Mouse (Mus musculus) intestine, embryonic 14.5 days (tissue): ENCODE results near the gene Mapkap1. TPM values are rescaled to one million over a fixed set of nuclear protein-coding genes. Genes with fewer than 3 reads are reported as not detected.

Experiments
- ATAC-seq: fragments of 200-750 bp; cut with Nextera tagmentation; replicated peaks from 2 replicates; pipeline ENCODE4 v1.8.0; 2017; ENCODE audit warnings: low read depth, moderate number of reproducible peaks, moderate TSS enrichment, moderate library complexity; ENCODE audit not compliant: low FRiP score, low TSS enrichment
- DNase-seq: peaks from one replicate; pipeline ENCODE4 v3.0.0-alpha.2; 2018; ENCODE audit warnings: low spot score
- H3K27ac ChIP-seq: fragments of 300-500 bp; sonication (generic); 2 replicates; pipeline ENCODE4 v1.5.1; 2014; ENCODE audit warnings: low read depth, mild to moderate bottlenecking, control low read depth
- H3K27me3 ChIP-seq: fragments of 300-500 bp; sonication (generic); replicated peaks from 2 replicates; pipeline ENCODE4 v1.6.1; 2014; ENCODE audit warnings: low read length, control low read depth; ENCODE audit not compliant: control insufficient read depth, insufficient read depth
- H3K36me3 ChIP-seq: fragments of 300-500 bp; sonication (generic); 2 replicates; pipeline ENCODE4 v1.6.1; 2014; ENCODE audit warnings: low read length, control low read depth; ENCODE audit not compliant: control insufficient read depth, insufficient read depth
- H3K4me1 ChIP-seq: fragments of 300-500 bp; sonication (generic); replicated peaks from 2 replicates; pipeline ENCODE4 v1.6.1; 2014; ENCODE audit warnings: low read length, control low read depth, mixed read lengths; ENCODE audit not compliant: control insufficient read depth, insufficient read depth
- H3K4me2 ChIP-seq: fragments of 300-500 bp; sonication (generic); 2 replicates; pipeline ENCODE4 v1.6.1; 2014; ENCODE audit warnings: low read length
- H3K4me3 ChIP-seq: fragments of 300-500 bp; sonication (generic); 2 replicates; pipeline ENCODE4 v1.5.1; 2014; ENCODE audit warnings: low read depth, low read length, control low read depth, mixed read lengths
- H3K9ac ChIP-seq: fragments of 300-500 bp; sonication (generic); 2 replicates; pipeline ENCODE4 v1.6.1; 2014; ENCODE audit warnings: mild to moderate bottlenecking, low read length
- H3K9me3 ChIP-seq: fragments of 300-500 bp; sonication (generic); 2 replicates; pipeline ENCODE4 v1.6.1; 2016; ENCODE audit warnings: low read length, control low read depth; ENCODE audit not compliant: control insufficient read depth
- WGBS: fragments of 180-500 bp; shearing (Covaris S2); extraction: QIAGEN DNeasy Blood & Tissue Kit; methylation state at CpG from one replicate; pipeline ENCODE4 v1.1.7; 2014; 5-methylcytosine and 5-hydroxymethylcytosine counted together
- polyA plus RNA-seq: library from polyadenylated mRNA; unstranded; fragments of >200 nt; fragmentation: Nextera tagmentation; extraction: Ambion mirVana; gene quantifications from 2 replicates; pipeline ENCODE4 v1.2.1, GENCODE M21; 2014

Gene Mapkap1
- polyA plus RNA-seq, 1 experiment from 2014 or later = 89.3 TPM

- peak; percentile 91 for ATAC-seq
- H3K4me2 ChIP-seq = peak overlapping the region; percentile 57
- DNase-seq = peak; percentile 87
- no peak overlapping the region for H3K27ac ChIP-seq
- peak overlapping the region; percentile 34 for H3K4me3 ChIP-seq
- no peaks in the 10 kb centered on the region for H3K27me3 ChIP-seq
- no peaks in the 10 kb centered on the region for H3K9me3 ChIP-seq
- WGBS = 10% methylated on average over 21 of the region's 21 CpGs
- H3K36me3 ChIP-seq = no peaks in the 10 kb centered on the region
- 0 out of 2 replicates have a peak overlapping the region, but pooled peaks have one; percentile 20 for H3K9ac ChIP-seq
- H3K4me1 ChIP-seq = peaks cover 6% of the 10 kb centered on the region
These were observed 239.4 kb downstream of the Mapkap1 start for GRCm38 (mm10) chr2:34645851-34646540.

GRCm38 (mm10) chr2:34646541-34646865 is 239.9 kb downstream of the Mapkap1 start:
- no peak for ATAC-seq
- peak overlapping the region; percentile 57 for H3K4me2 ChIP-seq
- no peak overlapping the region for H3K9ac ChIP-seq
- peak overlapping the region; percentile 34 for H3K4me3 ChIP-seq
- peaks cover 6% of the 10 kb centered on the region for H3K4me1 ChIP-seq
- WGBS = 8% methylated on average over 5 of the region's 5 CpGs
- H3K27me3 ChIP-seq = no peaks in the 10 kb centered on the region
- no peak for DNase-seq
- H3K36me3 ChIP-seq = no peaks in the 10 kb centered on the region
- H3K27ac ChIP-seq = no peak overlapping the region
- no peaks in the 10 kb centered on the region for H3K9me3 ChIP-seq

- H3K36me3 ChIP-seq = no peaks in the 10 kb centered on the region
- H3K27me3 ChIP-seq = no peaks in the 10 kb centered on the region
- no peak overlapping the region for H3K9ac ChIP-seq
- no peak overlapping the region for H3K4me2 ChIP-seq
- DNase-seq (no peak), ATAC-seq (no peak)
- 75% methylated on average over 11 of the region's 11 CpGs for WGBS
- H3K9me3 ChIP-seq = no peaks in the 10 kb centered on the region
- H3K4me1 ChIP-seq = peaks cover 6% of the 10 kb centered on the region
- no peak overlapping the region for H3K4me3 ChIP-seq
- no peak overlapping the region for H3K27ac ChIP-seq
These were observed 240.8 kb downstream of the Mapkap1 start for GRCm38 (mm10) chr2:34647410-34647809.

- no peak overlapping the region for H3K4me3 ChIP-seq
- ATAC-seq (no peak), DNase-seq (no peak)
- H3K9me3 ChIP-seq = no peaks in the 10 kb centered on the region
- 0 out of 2 replicates have a peak, but pooled peaks cover 2% of the 10 kb centered on the region for H3K27me3 ChIP-seq
- H3K9ac ChIP-seq = no peak overlapping the region
- 46% methylated on average over 10 of the region's 10 CpGs for WGBS
- no peaks in the 10 kb centered on the region for H3K36me3 ChIP-seq
- H3K4me2 ChIP-seq = no peak overlapping the region
- no peaks in the 10 kb centered on the region for H3K4me1 ChIP-seq
- H3K27ac ChIP-seq = no peak overlapping the region
These were observed 261.2 kb downstream of the Mapkap1 start for GRCm38 (mm10) chr2:34667820-34668219.

- Histone ChIP-seq H3K4me2 (no peak overlapping the region), H3K36me3 (no peaks in the 10 kb centered on the region), H3K27me3 (0 out of 2 replicates have a peak, but pooled peaks cover 2% of the 10 kb centered on the region), H3K9ac (no peak overlapping the region), H3K9me3 (no peaks in the 10 kb centered on the region), H3K4me1 (no peaks in the 10 kb centered on the region), H3K27ac (no peak overlapping the region), H3K4me3 (no peak overlapping the region)
- 39% methylated on average over 17 of the region's 17 CpGs for WGBS
- DNase-seq (no peak), ATAC-seq (no peak)
These were observed 262.0 kb downstream of the Mapkap1 start for GRCm38 (mm10) chr2:34668440-34669191.

- Histone ChIP-seq H3K27me3 (0 out of 2 replicates have a peak, but pooled peaks cover 2% of the 10 kb centered on the region), H3K4me1 (no peaks in the 10 kb centered on the region), H3K4me3 (no peak overlapping the region), H3K27ac (no peak overlapping the region), H3K9ac (no peak overlapping the region), H3K36me3 (no peaks in the 10 kb centered on the region), H3K9me3 (no peaks in the 10 kb centered on the region), H3K4me2 (no peak overlapping the region)
- DNase-seq = no peak
- 43% methylated on average over 8 of the region's 8 CpGs for WGBS
- no peak for ATAC-seq
These were observed 262.7 kb downstream of the Mapkap1 start for GRCm38 (mm10) chr2:34669203-34669746.

- WGBS = 89% methylated on average over 6 of the region's 6 CpGs
- no peak overlapping the region for H3K4me3 ChIP-seq
These were observed 263.9 kb downstream of the Mapkap1 start for GRCm38 (mm10) chr2:34670470-34670869.

GRCm38 (mm10) chr2:34671385-34672026 is 264.9 kb downstream of the Mapkap1 start:
- Histone ChIP-seq H3K9ac (peak overlapping the region; percentile 55), H3K4me2 (peak overlapping the region; percentile 82), H3K27ac (no peak overlapping the region), H3K27me3 (0 out of 2 replicates have a peak, but pooled peaks cover 2% of the 10 kb centered on the region), H3K36me3 (peaks cover 20% of the 10 kb centered on the region), H3K9me3 (no peaks in the 10 kb centered on the region), H3K4me3 (peak overlapping the region; percentile 47), H3K4me1 (no peaks in the 10 kb centered on the region)
- DNase-seq (peak; percentile 80), ATAC-seq (peak; percentile 52)
- WGBS = 33% methylated on average over 31 of the region's 31 CpGs

More at GRCm38 (mm10) chr2:34670470-34670869, 263.9 kb downstream of the Mapkap1 start:
- H3K27ac ChIP-seq = no peak overlapping the region
- DNase-seq = no peak
- 0 out of 2 replicates have a peak, but pooled peaks cover 2% of the 10 kb centered on the region for H3K27me3 ChIP-seq
- H3K9ac ChIP-seq = no peak overlapping the region
- no peak overlapping the region for H3K4me2 ChIP-seq
- peaks cover 10% of the 10 kb centered on the region for H3K36me3 ChIP-seq
- no peak for ATAC-seq
- H3K9me3 ChIP-seq = no peaks in the 10 kb centered on the region
- H3K4me1 ChIP-seq = no peaks in the 10 kb centered on the region
